Mouse (Mus musculus) embryonic fibroblast, embryonic 13.5 days (primary cell): ENCODE results near the gene Ssbp2. TPM values are rescaled to one million over a fixed set of nuclear protein-coding genes. Genes with fewer than 3 reads are reported as not detected.

Experiments
- H3K27ac ChIP-seq: 2 replicates; pipeline ENCODE4 v1.5.1; 2012; ENCODE audit warnings: low read length, control low read depth, inconsistent platforms; ENCODE audit not compliant: insufficient read depth
- H3K4me1 ChIP-seq: 2 replicates; pipeline ENCODE4 v1.6.1; 2011; ENCODE audit warnings: low read length; ENCODE audit not compliant: control insufficient read depth, insufficient read depth
- H3K4me3 ChIP-seq: 2 replicates; pipeline ENCODE4 v1.5.1; 2011; ENCODE audit warnings: mild to moderate bottlenecking, control low read depth, low read length; ENCODE audit not compliant: insufficient read depth
- CTCF ChIP-seq: IDR thresholded peaks from 2 replicates; pipeline ENCODE4 v1.5.1; 2011; ENCODE audit warnings: mild to moderate bottlenecking, control low read depth, low read length, moderate library complexity, borderline replicate concordance; ENCODE audit not compliant: insufficient read depth
- POLR2A ChIP-seq: IDR thresholded peaks from 2 replicates; pipeline ENCODE4 v1.6.1; 2011; ENCODE audit warnings: low read depth, mild to moderate bottlenecking, control low read depth, low read length, moderate library complexity
- polyA plus RNA-seq: library from polyadenylated mRNA; stranded (reverse); fragments of >200 nt; gene quantifications from 2 replicates; pipeline ENCODE4 v1.2.4, GENCODE M21; 2011; ENCODE audit warnings: low read depth; ENCODE audit not compliant: missing spikeins, insufficient read length

Ssbp2 gene
- polyA plus RNA-seq, 1 experiment = 57.2 TPM

- Histone ChIP-seq H3K4me3 (peak within 1 kb of the TSS; percentile 19), H3K4me1 (no peaks in the 10 kb centered on the region), H3K27ac (no peak within 1 kb of the TSS)
- TF ChIP-seq CTCF = no peak
- no peak for TF ChIP-seq POLR2A
Measured at GRCm38 (mm10) chr13:91741280-91742047, 281.4 kb downstream of the Ssbp2 start, which contains the start of gene Acot12. Gene Acot12 (plus strand): TSS chr13:91741512.

GRCm38 (mm10) chr13:91743180-91743579, 283.1 kb downstream of the Ssbp2 start:
- no peak overlapping the region for H3K4me3 ChIP-seq
- no peak overlapping the region for H3K27ac ChIP-seq
- H3K4me1 ChIP-seq = no peaks in the 10 kb centered on the region
- TF ChIP-seq CTCF = no peak
- TF ChIP-seq POLR2A = no peak

GRCm38 (mm10) chr13:91746470-91746869, 286.4 kb downstream of the Ssbp2 start:
- no peak overlapping the region for H3K27ac ChIP-seq
- no peaks in the 10 kb centered on the region for H3K4me1 ChIP-seq
- no peak for TF ChIP-seq POLR2A
- no peak for TF ChIP-seq CTCF
- no peak overlapping the region for H3K4me3 ChIP-seq

GRCm38 (mm10) chr13:91748401-91748800, 288.3 kb downstream of the Ssbp2 start:
- no peaks in the 10 kb centered on the region for H3K4me1 ChIP-seq
- TF ChIP-seq POLR2A = no peak
- TF ChIP-seq CTCF = no peak
- no peak overlapping the region for H3K27ac ChIP-seq
- H3K4me3 ChIP-seq = no peak overlapping the region

- no peak overlapping the region for H3K27ac ChIP-seq
- H3K4me3 ChIP-seq = no peak overlapping the region
- TF ChIP-seq CTCF (no peak), POLR2A (no peak)
- no peaks in the 10 kb centered on the region for H3K4me1 ChIP-seq
Measured at GRCm38 (mm10) chr13:91749981-91750380, 289.9 kb downstream of the Ssbp2 start.

Other genes with a start within 250 kb of the Ssbp2 start
- 9.6 and 9.8 TPM in 2 replicates for gene Atg10, start 236.3 kb upstream of the Ssbp2 start, polyA plus RNA-seq